Mouse (Mus musculus) heart, adult 18-20 months (tissue): ENCODE results near the gene Gstt4. TPM values are rescaled to one million over a fixed set of nuclear protein-coding genes. Genes with fewer than 3 reads are reported as not detected.
"Not testable (repeated sequence)": the region's sequence is repeated elsewhere in the genome, so short reads cannot be mapped to it uniquely, and the experiment has no call there.

ENCODE experiments used
- DNase-seq, 2 experiments: peaks; one replicate each; pipeline ENCODE4 v3.0.0; 2021 to 2022; ENCODE audit warnings: mixed read lengths in 1 of 2
- long read RNA-seq, 2 experiments: library from polyadenylated mRNA; stranded (forward); transcript quantifications; one replicate each; pipeline ENCODE4 v2.0.0; 2021
- total RNA-seq, 2 experiments: library from RNA; stranded (reverse); gene quantifications; 2 replicates each; pipeline ENCODE4 v1.2.3; 2021

Gstt4 gene
- total RNA-seq = not detected
- long read RNA-seq, experiment 1 = 0 reads
- long read RNA-seq, experiment 2 = 0 reads

GRCm38 (mm10) chr10:75822443-75822842 is at the start of gene Gstt4:
Gstt4 (minus strand) TSS chr10:75822543.
- no peak for DNase-seq

GRCm38 (mm10) chr10:75861587-75861986 is 39.2 kb upstream of the Gstt4 start:
- DNase-seq = no peak

- DNase-seq = peak; percentile 33 to 44
Measured at GRCm38 (mm10) chr10:75860746-75861145, 38.4 kb upstream of the Gstt4 start.

GRCm38 (mm10) chr10:75859786-75860470 is 37.6 kb upstream of the Gstt4 start, which contains the start of gene Mif:
Mif (minus strand) TSS chr10:75860240.
- DNase-seq = peak; percentile 91

- peak in 1 of 2 experiments; percentile 24 for DNase-seq
Measured at GRCm38 (mm10) chr10:75859107-75859746, 36.9 kb upstream of the Gstt4 start.

- DNase-seq = no peak
Measured at GRCm38 (mm10) chr10:75857598-75857997, 35.3 kb upstream of the Gstt4 start.

GRCm38 (mm10) chr10:75856976-75857375 is 34.6 kb upstream of the Gstt4 start:
- no peak for DNase-seq

- no peak for DNase-seq
Measured at GRCm38 (mm10) chr10:75856155-75856907, 34.0 kb upstream of the Gstt4 start.

GRCm38 (mm10) chr10:75855416-75855981 is 33.2 kb upstream of the Gstt4 start:
- no peak for DNase-seq

- no peak for DNase-seq
Measured at GRCm38 (mm10) chr10:75854791-75855190, 32.4 kb upstream of the Gstt4 start.

GRCm38 (mm10) chr10:75854096-75854495 is 31.8 kb upstream of the Gstt4 start:
- DNase-seq = no peak

- DNase-seq = peak; percentile 87 to 91
Measured at GRCm38 (mm10) chr10:75853452-75853851, 31.1 kb upstream of the Gstt4 start.

- DNase-seq = no peak
Measured at GRCm38 (mm10) chr10:75852539-75853125, 30.3 kb upstream of the Gstt4 start.

GRCm38 (mm10) chr10:75851681-75852080 is 29.3 kb upstream of the Gstt4 start:
- DNase-seq = no peak

- DNase-seq = no peak
Measured at GRCm38 (mm10) chr10:75851076-75851475, 28.7 kb upstream of the Gstt4 start.

- no peak for DNase-seq
Measured at GRCm38 (mm10) chr10:75848382-75848781, 26.0 kb upstream of the Gstt4 start.

- no peak for DNase-seq
Measured at GRCm38 (mm10) chr10:75845306-75845930, 23.1 kb upstream of the Gstt4 start.

GRCm38 (mm10) chr10:75844800-75845199 is 22.5 kb upstream of the Gstt4 start:
- no peak for DNase-seq

GRCm38 (mm10) chr10:75843898-75844297 is 21.6 kb upstream of the Gstt4 start:
- DNase-seq = not testable (repeated sequence)

GRCm38 (mm10) chr10:75839092-75839491 is 16.7 kb upstream of the Gstt4 start:
- DNase-seq = no peak

- peak; percentile 96 to 97 for DNase-seq
Measured at GRCm38 (mm10) chr10:75837248-75837759, 15.0 kb upstream of the Gstt4 start, which contains the start of gene Gstt2. Gstt2 (minus strand) TSS chr10:75837424.
